Mouse (Mus musculus): Measurements from ENCODE around the gene Plekho1. TPM values are rescaled to one million over a fixed set of nuclear protein-coding genes. Genes with fewer than 3 reads are reported as not detected.

The Plekho1 gene
- polyA plus RNA-seq, 1 experiment from 2014 or later: 9.4 TPM

Other genes with a start within 250 kb of the Plekho1 start
- gene Tars2, start 235.8 kb downstream of the Plekho1 start, polyA plus RNA-seq (2016; fragmentation: Nextera tagmentation; extraction: Ambion mirVana): 66.1 and 66.3 TPM in 2 replicates
- gene Rprd2, start 177.1 kb downstream of the Plekho1 start, polyA plus RNA-seq (2016; fragmentation: Nextera tagmentation; extraction: Ambion mirVana): 11.8 and 14.1 TPM in 2 replicates
- 41.4 and 44.3 TPM in 2 replicates for gene Prpf3, start 140.1 kb downstream of the Plekho1 start, polyA plus RNA-seq (2016; fragmentation: Nextera tagmentation; extraction: Ambion mirVana)
- gene Mrps21, start 124.5 kb downstream of the Plekho1 start, polyA plus RNA-seq (2016; fragmentation: Nextera tagmentation; extraction: Ambion mirVana): 280 and 285 TPM in 2 replicates
- 2.4 and 2.8 TPM in 2 replicates for gene Ciart, start 113.8 kb downstream of the Plekho1 start, polyA plus RNA-seq (2016; fragmentation: Nextera tagmentation; extraction: Ambion mirVana)
- 6.7 and 8.2 TPM in 2 replicates for gene BC028528, start 104.0 kb downstream of the Plekho1 start, polyA plus RNA-seq (2016; fragmentation: Nextera tagmentation; extraction: Ambion mirVana)
- gene Aph1a, start 102.0 kb downstream of the Plekho1 start, polyA plus RNA-seq (2016; fragmentation: Nextera tagmentation; extraction: Ambion mirVana): 16.5 and 19.0 TPM in 2 replicates
- gene Car14, start 91.3 kb downstream of the Plekho1 start, polyA plus RNA-seq (2016; fragmentation: Nextera tagmentation; extraction: Ambion mirVana): 10.3 and 10.6 TPM in 2 replicates
- 185 and 198 TPM in 2 replicates for gene Anp32e, start 66.8 kb downstream of the Plekho1 start, polyA plus RNA-seq (2016; fragmentation: Nextera tagmentation; extraction: Ambion mirVana)
- gene Vps45, start 62.5 kb upstream of the Plekho1 start, polyA plus RNA-seq (2016; fragmentation: Nextera tagmentation; extraction: Ambion mirVana): 17.6 and 18.6 TPM in 2 replicates
- 10.8 and 12.7 TPM in 2 replicates for gene Otud7b, start 108.5 kb upstream of the Plekho1 start, polyA plus RNA-seq (2016; fragmentation: Nextera tagmentation; extraction: Ambion mirVana)
- 2.4 and 3.9 TPM in 2 replicates for gene Mtmr11, start 166.0 kb upstream of the Plekho1 start, polyA plus RNA-seq (2016; fragmentation: Nextera tagmentation; extraction: Ambion mirVana)
- gene Sf3b4, start 176.3 kb upstream of the Plekho1 start, polyA plus RNA-seq (2016; fragmentation: Nextera tagmentation; extraction: Ambion mirVana): 135 and 142 TPM in 2 replicates
- 1.1 and 1.4 TPM in 2 replicates for gene Sv2a, start 185.2 kb upstream of the Plekho1 start, polyA plus RNA-seq (2016; fragmentation: Nextera tagmentation; extraction: Ambion mirVana)
- gene Bola1, start 223.7 kb upstream of the Plekho1 start, polyA plus RNA-seq (2016; fragmentation: Nextera tagmentation; extraction: Ambion mirVana): 57.4 and 61.7 TPM in 2 replicates
- 0.71 and 0.86 TPM in 2 replicates for gene Hist2h2ab, start 223.9 kb upstream of the Plekho1 start, polyA plus RNA-seq (2016; fragmentation: Nextera tagmentation; extraction: Ambion mirVana)
- 15.9 and 17.5 TPM in 2 replicates for gene Hist2h2ac, start 224.9 kb upstream of the Plekho1 start, polyA plus RNA-seq (2016; fragmentation: Nextera tagmentation; extraction: Ambion mirVana)
- 6.1 and 6.6 TPM in 2 replicates for gene Hist2h2be, start 225.1 kb upstream of the Plekho1 start, polyA plus RNA-seq (2016; fragmentation: Nextera tagmentation; extraction: Ambion mirVana)
- gene Hist2h3c2, start 243.1 kb upstream of the Plekho1 start, polyA plus RNA-seq (2016; fragmentation: Nextera tagmentation; extraction: Ambion mirVana): 12.3 and 13.8 TPM in 2 replicates
- 55.9 and 73.8 TPM in 2 replicates for gene Hist2h2aa2, start 244.3 kb upstream of the Plekho1 start, polyA plus RNA-seq (2016; fragmentation: Nextera tagmentation; extraction: Ambion mirVana)
- 23.9 and 29.2 TPM in 2 replicates for gene Hist2h2aa1, start 249.5 kb upstream of the Plekho1 start, polyA plus RNA-seq (2016; fragmentation: Nextera tagmentation; extraction: Ambion mirVana)

Data from liver, embryonic 12.5 days (tissue).